Comparison of ENCODE assay signal across 8 mouse cellular contexts in the genomic region with DNA sequence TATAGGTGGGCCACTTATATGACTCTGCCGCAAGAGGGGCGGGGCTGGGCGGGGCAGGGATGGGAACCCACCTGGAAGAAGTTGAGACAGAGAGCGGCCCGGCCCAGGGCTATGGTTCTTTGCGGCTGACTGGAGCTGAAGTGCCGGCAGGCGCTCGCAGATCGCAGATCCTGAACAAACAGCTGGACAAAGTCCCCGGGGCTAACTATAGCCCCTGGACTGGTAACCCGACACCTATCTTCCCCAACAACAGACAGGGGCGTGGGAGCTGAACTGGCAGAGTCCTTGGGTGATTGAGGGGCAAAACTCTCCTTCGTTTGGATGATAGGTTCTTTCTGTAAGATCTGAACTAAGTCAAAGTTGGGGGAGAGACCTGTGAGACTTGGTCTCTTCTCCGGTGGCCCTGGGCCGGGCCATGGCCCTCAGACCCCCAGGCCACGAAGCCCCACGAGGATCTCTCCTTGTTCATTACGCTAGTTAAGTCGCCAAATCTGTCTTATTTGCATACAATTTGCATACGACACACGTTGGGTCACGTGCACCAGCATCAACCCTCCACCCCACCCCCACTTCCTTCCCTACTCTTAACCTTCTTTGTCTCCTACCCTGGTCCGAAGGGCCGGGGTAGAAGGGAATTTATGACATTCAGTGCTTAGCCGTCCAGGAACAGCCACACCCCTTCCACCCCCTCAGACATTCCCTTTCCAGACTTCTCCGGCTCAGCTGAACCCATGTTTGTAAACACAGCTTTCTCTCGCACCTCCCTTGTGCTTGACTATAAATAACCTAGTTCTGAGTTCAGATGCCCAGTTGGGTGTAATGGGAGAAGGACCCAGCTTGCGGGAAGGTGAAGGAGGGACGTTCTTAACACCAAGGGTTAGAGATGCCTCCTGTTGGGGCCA. TPM values are rescaled to one million over a fixed set of nuclear protein-coding genes. Genes with fewer than 3 reads are reported as not detected.
DNase-seq lines count a peak whose midpoint lies in the region; ATAC-seq and TF ChIP-seq lines count a peak whose summit lies in the region.

No protein-coding gene starts in this region.

- no peak for TF ChIP-seq POLR2A in MEL (IDR thresholded peaks at IDR 0.05; ENCODE audit: control insufficient read depth in 1 of 2, insufficient read depth in 1 of 2, low read depth in 1 of 2, low read length in 2 of 2, poor library complexity in 1 of 2)

- 0 out of 2 replicates have a peak, but pooled peaks have one; percentile 25 for ATAC-seq in embryonic facial prominence, embryonic 12.5 days (ENCODE audit: insufficient number of reproducible peaks, insufficient read depth, low FRiP score, low TSS enrichment)
- peak; percentile 68 to 80 for ATAC-seq in hematopoietic stem cell, adult 5-6 weeks (replicated peaks in 1 of 2; ENCODE audit: insufficient read depth in 1 of 2, low FRiP score in 2 of 2, low TSS enrichment in 1 of 2, low read depth in 1 of 2, poor library complexity in 2 of 2, severe bottlenecking in 2 of 2)
- peak; percentile 52; the same call in 1 of the 2 replicates for ATAC-seq in limb, embryonic 12.5 days (ENCODE audit: insufficient number of reproducible peaks, insufficient read depth, low FRiP score, low TSS enrichment, low read depth)
- peak; percentile 66 for ATAC-seq in midbrain, embryonic 12.5 days (ENCODE audit: low FRiP score, low read depth)

- no peaks in the 10 kb centered on the region for H3K9me3 ChIP-seq in MEL (replicated peaks; ENCODE audit: insufficient read depth, low read length)
- H3K9me3 ChIP-seq in embryonic facial prominence, embryonic 12.5 days, result no peaks in the 10 kb centered on the region
- H3K9me3 ChIP-seq in limb, embryonic 12.5 days, result no peaks in the 10 kb centered on the region
- no peaks in the 10 kb centered on the region for H3K9me3 ChIP-seq in midbrain, embryonic 12.5 days

- no peaks in the 10 kb centered on the region for H3K27me3 ChIP-seq in MEL (ENCODE audit: control insufficient read depth in 1 of 2, insufficient read depth in 2 of 2, low read length in 2 of 2)
- no peaks in the 10 kb centered on the region for H3K27me3 ChIP-seq in embryonic facial prominence, embryonic 12.5 days
- H3K27me3 ChIP-seq in limb, embryonic 12.5 days, result no peaks in the 10 kb centered on the region
- H3K27me3 ChIP-seq in midbrain, embryonic 12.5 days, result 0 out of 2 replicates have a peak, but pooled peaks cover 17% of the 10 kb centered on the region

- no peak overlapping the region for H3K27ac ChIP-seq in MEL (ENCODE audit: control insufficient read depth, low read depth, low read length)
- peak overlapping the region; percentile 30; the same call in 1 of the 2 replicates for H3K27ac ChIP-seq in embryonic facial prominence, embryonic 12.5 days
- peak overlapping the region; percentile 45 for H3K27ac ChIP-seq in limb, embryonic 12.5 days
- no peak overlapping the region for H3K27ac ChIP-seq in midbrain, embryonic 12.5 days (replicated peaks)

- no peak for TF ChIP-seq EP300 in MEL (IDR thresholded peaks at IDR 0.05; ENCODE audit: low read depth in 1 of 2, low read length in 2 of 2)

- TF ChIP-seq CTCF in MEL (IDR thresholded peaks at IDR 0.05 in 2 of 3, conservative IDR thresholded peaks at IDR 0.05 in 1 of 3; ENCODE audit: control insufficient read depth in 1 of 3, insufficient read depth in 1 of 3, low read depth in 2 of 3, low read length in 3 of 3, poor library complexity in 1 of 3, severe bottlenecking in 1 of 3), result no peak

- H3K4me3 ChIP-seq in MEL (ENCODE audit: control insufficient read depth in 1 of 2, insufficient read depth in 1 of 2, low read depth in 2 of 2, low read length in 2 of 2), result no peak overlapping the region
- peak overlapping the region; percentile 27 for H3K4me3 ChIP-seq in embryonic facial prominence, embryonic 12.5 days
- peak overlapping the region; percentile 31 for H3K4me3 ChIP-seq in limb, embryonic 12.5 days (replicated peaks)
- H3K4me3 ChIP-seq in midbrain, embryonic 12.5 days, result peak overlapping the region; percentile 22; the same call in 1 of the 2 replicates

- 5% methylated on average over 30 of the region's 30 CpGs for WGBS in embryonic facial prominence, embryonic 12.5 days
- WGBS in limb, embryonic 12.5 days, result 3% methylated on average over 30 of the region's 30 CpGs
- 5% methylated on average over 30 of the region's 30 CpGs for WGBS in midbrain, embryonic 12.5 days

- DNase-seq in MEL (ENCODE audit: low read depth, low spot score), result no peak
- peak; percentile 70 for DNase-seq in thymus, postnatal 14 days
- no peak for DNase-seq in cerebellum, postnatal 10 days
- no peak for DNase-seq in frontal cortex, postnatal 25 days (ENCODE audit: low spot score in 2 of 2)

- no peaks in the 10 kb centered on the region for H3K79me2 ChIP-seq in MEL (ENCODE audit: control insufficient read depth, insufficient read depth, low read length, poor library complexity)

- H3K4me2 ChIP-seq in embryonic facial prominence, embryonic 12.5 days (replicated peaks), result peak overlapping the region; percentile 50
- H3K4me2 ChIP-seq in limb, embryonic 12.5 days, result peak overlapping the region; percentile 60
- H3K4me2 ChIP-seq in midbrain, embryonic 12.5 days (replicated peaks), result peak overlapping the region; percentile 43

- TF ChIP-seq RAD21 in MEL (IDR thresholded peaks at IDR 0.05; ENCODE audit: low read depth, low read length), result no peak

- H3K36me3 ChIP-seq in MEL (ENCODE audit: control insufficient read depth in 1 of 2, insufficient read depth in 2 of 2, low read length in 2 of 2), result peaks cover 0 to 3% of the 10 kb centered on the region in 2 experiments; a peak in 1 of 4 replicates
- peaks cover 7% of the 10 kb centered on the region; the same call in 1 of the 2 replicates for H3K36me3 ChIP-seq in embryonic facial prominence, embryonic 12.5 days
- peaks cover 10% of the 10 kb centered on the region; the same call in 1 of the 2 replicates for H3K36me3 ChIP-seq in limb, embryonic 12.5 days
- H3K36me3 ChIP-seq in midbrain, embryonic 12.5 days, result no peaks in the 10 kb centered on the region

- H3K4me1 ChIP-seq in MEL (ENCODE audit: control insufficient read depth in 1 of 2, insufficient read depth in 2 of 2, low read length in 2 of 2), result peaks cover 6 to 9% of the 10 kb centered on the region in 2 experiments
- H3K4me1 ChIP-seq in embryonic facial prominence, embryonic 12.5 days, result peaks cover 16% of the 10 kb centered on the region
- peaks cover 31% of the 10 kb centered on the region for H3K4me1 ChIP-seq in limb, embryonic 12.5 days (replicated peaks)
- H3K4me1 ChIP-seq in midbrain, embryonic 12.5 days, result peaks cover 20% of the 10 kb centered on the region

- no peak overlapping the region for H3K9ac ChIP-seq in MEL (ENCODE audit: control insufficient read depth, low read depth, low read length, poor library complexity, severe bottlenecking)
- H3K9ac ChIP-seq in embryonic facial prominence, embryonic 12.5 days, result no peak overlapping the region; the same call in 1 of the 2 replicates
- H3K9ac ChIP-seq in limb, embryonic 12.5 days (replicated peaks), result peak overlapping the region; percentile 52
- no peak overlapping the region for H3K9ac ChIP-seq in midbrain, embryonic 12.5 days (replicated peaks)

RNA-seq across cellular contexts. Expression of a gene that starts 1.5 kb away (rescaled TPM):
- total RNA-seq in MEL (2012; rRNA removed), result not detected in 2 replicates
- polyA plus RNA-seq in MEL (2012; ENCODE audit: insufficient read depth in 1 of 2, insufficient read length in 2 of 2, low read depth in 1 of 2, low replicate concordance in 2 of 2, missing spikeins in 1 of 2), result not detected
- 3.4 and 6.0 TPM in 2 replicates for polyA plus RNA-seq in embryonic facial prominence, embryonic 12.5 days (2016; fragmentation: Nextera tagmentation; extraction: Ambion mirVana)
- total RNA-seq in hematopoietic stem cell, adult 5-6 weeks (2017), result 0.55 and 1.5 TPM in 2 replicates
- polyA plus RNA-seq in limb, embryonic 12.5 days (2016; fragmentation: Nextera tagmentation; extraction: Ambion mirVana), result 8.0 and 8.3 TPM in 2 replicates
- polyA plus RNA-seq in midbrain, embryonic 12.5 days (2016; fragmentation: Nextera tagmentation; extraction: Ambion mirVana), result 0.42 and 0.46 TPM in 2 replicates

RNA-seq across cellular contexts. Expression of a gene that starts 9.3 kb away (rescaled TPM):
- total RNA-seq in MEL (2012; rRNA removed), result not detected in 2 replicates
- under 1 TPM in 1 of 2 experiments, not detected in 1; 0.04 TPM for polyA plus RNA-seq in MEL (2012; ENCODE audit: insufficient read depth in 1 of 2, insufficient read length in 2 of 2, low read depth in 1 of 2, low replicate concordance in 2 of 2, missing spikeins in 1 of 2)
- polyA plus RNA-seq in embryonic facial prominence, embryonic 12.5 days (2016; fragmentation: Nextera tagmentation; extraction: Ambion mirVana), result 1.5 and 2.0 TPM in 2 replicates
- total RNA-seq in hematopoietic stem cell, adult 5-6 weeks (2017), result 1.1 TPM in 1 of 2 replicates, not detected in the other
- polyA plus RNA-seq in limb, embryonic 12.5 days (2016; fragmentation: Nextera tagmentation; extraction: Ambion mirVana), result 5.1 and 7.2 TPM in 2 replicates
- 0.65 and 1.2 TPM in 2 replicates for polyA plus RNA-seq in midbrain, embryonic 12.5 days (2016; fragmentation: Nextera tagmentation; extraction: Ambion mirVana)

RNA-seq across cellular contexts. Expression of a gene that starts 16.6 kb away (rescaled TPM):
- total RNA-seq in MEL (2012; rRNA removed), result not detected in 2 replicates
- polyA plus RNA-seq in MEL (2012; ENCODE audit: insufficient read depth in 1 of 2, insufficient read length in 2 of 2, low read depth in 1 of 2, low replicate concordance in 2 of 2, missing spikeins in 1 of 2), result not detected
- polyA plus RNA-seq in embryonic facial prominence, embryonic 12.5 days (2016; fragmentation: Nextera tagmentation; extraction: Ambion mirVana), result not detected in 2 replicates
- 0.31 and 0.60 TPM in 2 replicates for total RNA-seq in hematopoietic stem cell, adult 5-6 weeks (2017)
- polyA plus RNA-seq in limb, embryonic 12.5 days (2016; fragmentation: Nextera tagmentation; extraction: Ambion mirVana), result not detected in 2 replicates
- not detected in 2 replicates for polyA plus RNA-seq in midbrain, embryonic 12.5 days (2016; fragmentation: Nextera tagmentation; extraction: Ambion mirVana)

RNA-seq across cellular contexts. Expression of a gene that starts 17.1 kb away (rescaled TPM):
- not detected in 2 replicates for total RNA-seq in MEL (2012; rRNA removed)
- not detected for polyA plus RNA-seq in MEL (2012; ENCODE audit: insufficient read depth in 1 of 2, insufficient read length in 2 of 2, low read depth in 1 of 2, low replicate concordance in 2 of 2, missing spikeins in 1 of 2)
- polyA plus RNA-seq in embryonic facial prominence, embryonic 12.5 days (2016; fragmentation: Nextera tagmentation; extraction: Ambion mirVana), result 0.28 TPM in 1 of 2 replicates, not detected in the other
- not detected in 2 replicates for total RNA-seq in hematopoietic stem cell, adult 5-6 weeks (2017)
- polyA plus RNA-seq in limb, embryonic 12.5 days (2016; fragmentation: Nextera tagmentation; extraction: Ambion mirVana), result not detected in 2 replicates
- polyA plus RNA-seq in midbrain, embryonic 12.5 days (2016; fragmentation: Nextera tagmentation; extraction: Ambion mirVana), result 0.86 TPM in 1 of 2 replicates, not detected in the other

RNA-seq across cellular contexts. Expression of a gene that starts 34.5 kb away (rescaled TPM):
- total RNA-seq in MEL (2012; rRNA removed), result 0.08 and 0.13 TPM in 2 replicates
- polyA plus RNA-seq in MEL (2012; ENCODE audit: insufficient read depth in 1 of 2, insufficient read length in 2 of 2, low read depth in 1 of 2, low replicate concordance in 2 of 2, missing spikeins in 1 of 2), result under 1 TPM in 1 of 2 experiments, not detected in 1; 0.14 TPM
- polyA plus RNA-seq in embryonic facial prominence, embryonic 12.5 days (2016; fragmentation: Nextera tagmentation; extraction: Ambion mirVana), result 2.6 and 3.5 TPM in 2 replicates
- total RNA-seq in hematopoietic stem cell, adult 5-6 weeks (2017), result 1.6 and 2.0 TPM in 2 replicates
- polyA plus RNA-seq in limb, embryonic 12.5 days (2016; fragmentation: Nextera tagmentation; extraction: Ambion mirVana), result 2.3 and 2.9 TPM in 2 replicates
- 1.3 and 2.2 TPM in 2 replicates for polyA plus RNA-seq in midbrain, embryonic 12.5 days (2016; fragmentation: Nextera tagmentation; extraction: Ambion mirVana)

Comparison
In these comparisons a context has a peak if more than half of its experiments do, and no peak if none do; other contexts are left out.
1. H3K27ac ChIP-seq: peak in embryonic facial prominence, embryonic 12.5 days (single experiment) and limb, embryonic 12.5 days (single experiment); none in MEL (single experiment) and midbrain, embryonic 12.5 days (single experiment).
2. H3K4me3 ChIP-seq: peak in embryonic facial prominence, embryonic 12.5 days (single experiment), limb, embryonic 12.5 days (single experiment) and midbrain, embryonic 12.5 days (single experiment); none in MEL (0 of 2).
3. Peak in every context shown above with its lines, with median percentiles within 50 percentile points of each other: ATAC-seq and H3K4me2 ChIP-seq.